Mouse (Mus musculus) stomach, embryonic 14.5 days (tissue): Measurements from ENCODE around the gene Gmcl1. TPM values are rescaled to one million over a fixed set of nuclear protein-coding genes. Genes with fewer than 3 reads are reported as not detected.

Experiments used
- ATAC-seq: fragments of 200-750 bp; cut with Nextera tagmentation; 2 replicates; pipeline ENCODE4 v1.8.0; 2017; ENCODE audit warnings: low read depth, moderate TSS enrichment; ENCODE audit not compliant: insufficient number of reproducible peaks, insufficient read depth, low FRiP score
- H3K27ac ChIP-seq: fragments of 300-500 bp; sonication (generic); 2 replicates; pipeline ENCODE4 v1.5.1; 2014; ENCODE audit warnings: mild to moderate bottlenecking, low read length, moderate library complexity, mixed read lengths
- H3K27me3 ChIP-seq: fragments of 300-500 bp; sonication (generic); 2 replicates; pipeline ENCODE4 v1.6.1; 2014; ENCODE audit warnings: low read length, control low read depth, mixed read lengths; ENCODE audit not compliant: control insufficient read depth, insufficient read depth
- H3K36me3 ChIP-seq: fragments of 300-500 bp; sonication (generic); 2 replicates; pipeline ENCODE4 v1.6.1; 2014; ENCODE audit warnings: mild to moderate bottlenecking, control low read depth, low read length, moderate library complexity, mixed read lengths; ENCODE audit not compliant: control insufficient read depth, insufficient read depth
- H3K4me1 ChIP-seq: fragments of 300-500 bp; sonication (generic); 2 replicates; pipeline ENCODE4 v1.6.1; 2014; ENCODE audit warnings: low read length, control low read depth, mixed read lengths; ENCODE audit not compliant: control insufficient read depth, insufficient read depth
- H3K4me2 ChIP-seq: fragments of 300-500 bp; sonication (generic); replicated peaks from 2 replicates; pipeline ENCODE4 v1.6.1; 2014; ENCODE audit warnings: low read depth, low read length, control low read depth
- H3K4me3 ChIP-seq: fragments of 300-500 bp; sonication (generic); 2 replicates; pipeline ENCODE4 v1.5.1; 2014; ENCODE audit warnings: low read depth, low read length, control low read depth
- H3K9ac ChIP-seq: fragments of 300-500 bp; sonication (generic); replicated peaks from 2 replicates; pipeline ENCODE4 v1.6.1; 2014; ENCODE audit warnings: low read depth, mild to moderate bottlenecking, control low read depth, low read length, moderate library complexity, mixed read lengths
- H3K9me3 ChIP-seq: fragments of 300-500 bp; sonication (generic); 2 replicates; pipeline ENCODE4 v1.6.1; 2016; ENCODE audit warnings: low read depth, low read length, control low read depth; ENCODE audit not compliant: control insufficient read depth
- WGBS: fragments of 180-500 bp; shearing (Covaris S2); extraction: QIAGEN DNeasy Blood & Tissue Kit; methylation state at CpG from one replicate; pipeline ENCODE4 v1.1.7; 2014; 5-methylcytosine and 5-hydroxymethylcytosine counted together
- polyA plus RNA-seq: library from polyadenylated mRNA; unstranded; fragments of >200 nt; fragmentation: Nextera tagmentation; extraction: Ambion mirVana; gene quantifications from 2 replicates; pipeline ENCODE4 v1.2.1, GENCODE M21; 2014

The Gmcl1 gene
- polyA plus RNA-seq, 1 experiment from 2014 or later, result 30.9 TPM

DNA sequence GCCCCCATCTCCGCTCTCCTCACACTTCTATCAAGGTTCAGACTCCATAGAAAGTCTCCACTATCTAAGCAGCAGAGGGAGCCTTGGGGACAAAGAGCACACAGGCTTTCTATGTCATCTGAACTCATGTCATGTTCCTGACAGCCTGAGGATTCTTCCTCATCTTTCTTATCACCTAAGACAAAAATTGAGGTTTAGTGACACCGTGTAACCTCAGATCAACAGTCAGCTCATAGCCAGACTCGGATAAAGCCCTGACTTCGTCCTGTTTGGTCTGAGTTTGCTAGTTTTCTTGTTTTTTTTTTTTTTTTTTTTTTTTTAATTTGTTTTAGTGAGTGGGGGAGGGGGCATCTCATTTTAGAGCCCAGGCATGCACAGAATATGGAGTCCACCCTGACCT, 40.6 kb upstream of the Gmcl1 start:
- H3K27ac ChIP-seq, result no peak overlapping the region
- no peak overlapping the region for H3K4me2 ChIP-seq
- no peaks in the 10 kb centered on the region for H3K4me1 ChIP-seq
- no peak overlapping the region for H3K4me3 ChIP-seq
- no peaks in the 10 kb centered on the region for H3K36me3 ChIP-seq
- H3K27me3 ChIP-seq, result no peaks in the 10 kb centered on the region
- no peak overlapping the region for H3K9ac ChIP-seq
- no peak for ATAC-seq
- 84% methylated on average over 4 of the region's 4 CpGs for WGBS
- no peaks in the 10 kb centered on the region for H3K9me3 ChIP-seq

DNA sequence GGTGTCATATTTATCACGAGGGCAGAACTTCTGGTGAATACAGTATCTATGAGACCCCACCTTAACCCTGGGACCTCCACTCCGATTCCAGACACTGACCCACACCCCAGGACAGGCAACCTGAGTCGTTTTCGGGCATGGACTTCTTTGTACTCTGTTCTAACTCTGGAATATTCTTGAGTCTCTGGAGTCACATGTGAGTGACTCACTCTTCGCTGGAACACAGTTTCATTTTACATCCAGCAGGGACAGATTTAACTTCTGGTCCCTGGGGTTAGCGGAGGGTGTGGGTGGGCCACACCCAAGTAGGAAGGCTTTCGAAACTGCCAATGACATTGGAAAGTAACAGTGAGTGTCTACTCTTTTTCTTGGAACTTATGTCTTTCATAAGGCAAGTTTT, 39.4 kb upstream of the Gmcl1 start:
- ATAC-seq, result no peak
- Histone ChIP-seq H3K4me1 (no peaks in the 10 kb centered on the region), H3K9me3 (no peaks in the 10 kb centered on the region), H3K36me3 (no peaks in the 10 kb centered on the region), H3K27ac (no peak overlapping the region), H3K27me3 (no peaks in the 10 kb centered on the region), H3K4me3 (no peak overlapping the region), H3K9ac (no peak overlapping the region), H3K4me2 (no peak overlapping the region)
- 74% methylated on average over 7 of the region's 7 CpGs for WGBS

DNA sequence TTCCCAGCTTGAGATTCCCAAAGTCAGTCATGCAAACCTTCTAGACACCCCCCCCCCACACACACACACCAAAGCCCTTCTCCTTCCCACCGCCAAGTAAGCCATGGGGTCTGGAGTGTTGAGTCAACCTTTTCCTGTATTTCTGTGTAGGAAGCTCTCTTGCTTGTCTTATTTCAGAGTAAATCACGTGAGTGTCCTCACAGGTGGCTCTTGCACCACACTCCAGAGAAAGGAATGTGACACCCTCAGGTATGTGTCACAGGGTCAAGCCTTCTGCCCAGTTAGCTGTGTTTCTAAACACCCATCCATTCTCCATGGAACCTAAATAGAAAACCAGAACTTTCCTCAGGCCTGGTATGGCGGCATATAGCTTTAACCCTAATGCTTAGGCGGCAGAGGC, 35.8 kb upstream of the Gmcl1 start:
- no peaks in the 10 kb centered on the region for H3K36me3 ChIP-seq
- no peaks in the 10 kb centered on the region for H3K9me3 ChIP-seq
- H3K4me1 ChIP-seq, result no peaks in the 10 kb centered on the region
- no peak overlapping the region for H3K4me2 ChIP-seq
- H3K4me3 ChIP-seq, result no peak overlapping the region
- WGBS, result 79% methylated on average over 4 of the region's 4 CpGs
- H3K27ac ChIP-seq, result no peak overlapping the region
- H3K9ac ChIP-seq, result no peak overlapping the region
- H3K27me3 ChIP-seq, result no peaks in the 10 kb centered on the region
- no peak for ATAC-seq

DNA sequence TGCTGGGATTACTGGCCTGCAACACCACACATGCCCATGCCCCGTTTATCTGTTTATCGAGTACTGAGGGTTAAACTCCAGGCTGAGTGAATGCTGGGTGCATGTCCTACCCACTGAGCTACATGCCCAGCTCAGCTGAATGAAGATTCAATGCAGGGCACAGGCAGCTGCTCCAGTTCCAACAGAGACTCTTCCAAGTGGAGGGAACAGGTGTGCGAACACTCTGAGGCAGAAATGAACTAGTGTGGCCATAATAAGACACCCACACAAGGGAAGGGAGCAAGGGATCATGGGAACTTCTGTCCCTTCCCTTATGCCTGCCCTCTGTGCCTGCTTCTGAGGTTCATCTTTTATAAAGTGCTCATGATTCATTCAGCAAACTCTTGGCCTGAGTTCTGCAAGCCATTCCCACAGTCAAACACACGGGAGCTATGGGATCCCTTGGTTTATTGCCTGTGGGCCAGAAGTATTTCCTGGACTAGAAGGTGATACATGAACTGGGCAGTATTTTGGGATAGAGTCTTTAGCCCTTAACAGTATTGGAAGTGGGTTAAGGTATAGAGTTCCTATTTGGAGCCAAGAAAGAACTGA, 35.1 kb upstream of the Gmcl1 start:
- H3K4me3 ChIP-seq, result no peak overlapping the region
- H3K27me3 ChIP-seq, result no peaks in the 10 kb centered on the region
- no peak overlapping the region for H3K27ac ChIP-seq
- H3K9me3 ChIP-seq, result no peaks in the 10 kb centered on the region
- no peaks in the 10 kb centered on the region for H3K4me1 ChIP-seq
- 84% methylated on average over 4 of the region's 4 CpGs for WGBS
- no peak overlapping the region for H3K9ac ChIP-seq
- H3K36me3 ChIP-seq, result no peaks in the 10 kb centered on the region
- no peak overlapping the region for H3K4me2 ChIP-seq
- ATAC-seq, result no peak

DNA sequence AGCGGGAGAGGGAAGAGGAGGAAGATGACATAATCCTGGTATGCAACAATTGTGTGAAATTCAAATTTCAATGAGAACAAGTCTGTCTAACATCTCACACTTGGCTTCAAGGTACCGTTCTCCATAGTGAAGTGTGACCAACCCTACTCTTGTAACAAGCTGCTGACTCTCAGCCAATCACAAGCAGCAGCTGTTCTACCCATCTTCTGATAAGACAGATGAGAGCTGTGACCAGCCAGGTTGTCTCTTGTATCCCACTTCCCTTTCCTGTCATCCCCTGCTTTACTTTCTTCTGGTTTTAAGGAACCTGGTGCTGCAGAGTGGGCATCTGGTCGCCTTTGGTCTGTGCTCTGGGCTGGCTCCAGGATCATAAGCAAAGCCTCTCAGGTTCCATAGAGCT, 34.3 kb upstream of the Gmcl1 start:
- Histone ChIP-seq H3K4me2 (no peak overlapping the region), H3K27me3 (no peaks in the 10 kb centered on the region), H3K4me3 (no peak overlapping the region), H3K36me3 (no peaks in the 10 kb centered on the region), H3K27ac (no peak overlapping the region), H3K9me3 (no peaks in the 10 kb centered on the region), H3K9ac (no peak overlapping the region), H3K4me1 (no peaks in the 10 kb centered on the region)
- WGBS, result 83% methylated on average over 3 of the region's 3 CpGs
- no peak for ATAC-seq

DNA sequence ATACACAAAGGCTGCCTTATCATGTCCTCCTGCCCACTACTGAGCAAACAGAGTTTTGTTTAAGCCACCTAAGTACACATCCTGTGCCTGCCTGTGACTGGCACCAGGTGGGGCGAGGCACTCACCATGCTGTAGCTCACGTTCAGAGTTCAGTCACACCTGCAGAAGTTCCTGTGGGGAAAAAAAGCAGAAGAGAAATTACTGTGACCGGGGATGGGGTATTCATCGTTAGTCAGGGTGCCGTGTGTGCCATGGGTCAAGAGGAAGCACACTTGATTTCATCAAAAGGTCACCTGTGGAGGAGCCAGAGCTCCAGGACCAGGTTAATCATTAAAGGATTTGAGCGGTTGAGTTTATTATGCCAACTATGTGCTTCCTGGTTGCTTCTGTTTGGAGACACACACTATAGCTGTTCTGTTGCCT, 32.5 kb upstream of the Gmcl1 start:
- H3K36me3 ChIP-seq, result no peaks in the 10 kb centered on the region
- no peaks in the 10 kb centered on the region for H3K9me3 ChIP-seq
- H3K27ac ChIP-seq, result peak overlapping the region; percentile 40; the same call in 1 of the 2 replicates
- no peak overlapping the region for H3K4me2 ChIP-seq
- no peaks in the 10 kb centered on the region for H3K4me1 ChIP-seq
- no peak overlapping the region for H3K4me3 ChIP-seq
- peak; percentile 88 for ATAC-seq
- H3K9ac ChIP-seq, result no peak overlapping the region
- H3K27me3 ChIP-seq, result no peaks in the 10 kb centered on the region
- WGBS, result 51% methylated on average over 6 of the region's 6 CpGs

DNA sequence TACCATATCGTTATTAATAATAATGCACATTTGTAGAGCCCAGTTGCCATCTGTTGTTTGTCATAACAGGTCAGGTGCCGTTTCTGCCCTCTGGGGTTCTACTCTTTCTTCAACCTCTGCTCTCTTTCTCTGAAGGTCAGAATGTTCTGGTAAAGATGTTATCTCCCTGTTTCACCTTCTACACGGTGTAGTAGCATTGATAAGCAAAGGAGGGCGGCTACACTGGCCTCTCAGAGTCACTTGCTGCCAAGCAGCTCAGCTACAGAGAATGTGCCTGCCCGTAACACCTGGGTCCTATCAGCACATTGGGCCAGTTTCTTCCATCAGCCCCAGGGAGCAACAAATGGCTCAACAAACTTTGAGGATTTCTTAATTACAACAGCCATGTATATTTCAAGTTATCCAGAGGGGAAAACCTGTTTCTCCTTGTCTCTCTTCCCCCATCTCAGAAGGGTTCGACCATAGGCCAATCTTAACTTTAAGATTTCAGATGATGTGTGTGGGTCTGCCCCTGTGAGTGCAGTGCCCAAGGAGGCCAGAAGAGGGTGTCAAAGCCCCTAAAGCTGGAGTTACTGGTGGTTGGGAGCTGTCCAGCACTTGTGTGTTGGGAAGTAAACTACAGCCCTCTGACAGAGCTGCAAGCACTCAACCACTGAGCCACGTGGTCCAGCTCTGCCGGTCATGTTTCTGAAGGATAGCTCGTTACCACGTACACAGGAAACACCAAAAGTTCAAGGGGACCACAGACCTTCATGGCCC, 21.1 kb upstream of the Gmcl1 start:
- H3K36me3 ChIP-seq, result no peaks in the 10 kb centered on the region; the same call in 1 of the 2 replicates
- 87% methylated on average over 10 of the region's 10 CpGs for WGBS
- H3K27me3 ChIP-seq, result no peaks in the 10 kb centered on the region
- no peaks in the 10 kb centered on the region for H3K9me3 ChIP-seq
- H3K27ac ChIP-seq, result no peak overlapping the region
- ATAC-seq, result no peak
- H3K4me2 ChIP-seq, result no peak overlapping the region
- no peak overlapping the region for H3K9ac ChIP-seq
- no peaks in the 10 kb centered on the region for H3K4me1 ChIP-seq
- no peak overlapping the region for H3K4me3 ChIP-seq

DNA sequence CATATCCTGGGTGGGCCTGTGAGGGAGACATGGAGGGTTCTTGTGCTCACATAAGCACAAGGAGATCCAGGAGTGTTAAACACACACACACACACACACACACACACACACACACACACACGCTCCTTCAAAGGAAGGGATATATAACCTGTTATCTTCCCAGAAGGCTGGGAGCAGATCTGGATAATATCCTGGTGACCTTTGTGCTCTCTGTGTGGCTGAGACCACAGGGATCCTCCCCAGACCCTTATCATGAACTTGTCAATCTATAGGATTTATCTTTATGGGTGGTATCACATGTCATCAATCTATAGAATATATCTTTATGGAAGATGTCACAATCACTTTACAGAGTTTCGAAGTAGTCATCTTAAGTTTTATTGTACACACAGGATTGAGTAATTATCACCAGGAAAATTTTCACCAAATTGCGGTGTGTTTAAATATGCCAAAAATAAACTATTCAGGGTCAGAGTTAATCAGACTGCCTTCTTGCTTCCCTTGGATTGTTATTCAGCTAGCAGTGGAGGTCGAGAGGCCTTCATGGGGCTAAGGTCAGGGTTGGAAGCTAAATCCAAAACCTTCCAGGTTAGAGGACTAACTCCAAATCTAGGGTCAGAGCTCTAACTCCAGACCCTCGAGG, 19.8 kb upstream of the Gmcl1 start:
- 78% methylated on average over 5 of the region's 5 CpGs for WGBS
- Histone ChIP-seq H3K4me2 (no peak overlapping the region), H3K9ac (no peak overlapping the region), H3K4me3 (no peak overlapping the region), H3K4me1 (no peaks in the 10 kb centered on the region), H3K27me3 (no peaks in the 10 kb centered on the region), H3K9me3 (no peaks in the 10 kb centered on the region), H3K36me3 (no peaks in the 10 kb centered on the region; the same call in 1 of the 2 replicates), H3K27ac (no peak overlapping the region)
- no peak for ATAC-seq
